10 mouse cellular contexts compared by ENCODE assay signal in genomic region chr7:45759400-45759799, GRCm38 (mm10). TPM values are rescaled to one million over a fixed set of nuclear protein-coding genes. Genes with fewer than 3 reads are reported as not detected.
DNase-seq lines count a peak whose midpoint lies in the region; ATAC-seq lines count a peak whose summit lies in the region.
"Had no signal": no experiment of that assay in that cellular context is flagged by ENCODE, and none has a peak within 500 bp of the region (broad histone marks: within the 10 kb centered on the region; RNA-seq: fewer than 3 reads in every experiment).

No protein-coding gene starts in this region.

- peak overlapping the region; percentile 2; the same call in 1 of the 2 replicates for H3K4me3 ChIP-seq in forebrain, embryonic 11.5 days (ENCODE audit: low read depth, low read length)
- H3K4me3 ChIP-seq in forebrain, embryonic 16.5 days (replicated peaks; ENCODE audit: low read length), result no peak overlapping the region
- H3K4me3 ChIP-seq in hindbrain, embryonic 10.5 days, result peak overlapping the region; percentile 43
- H3K4me3 ChIP-seq in limb, embryonic 11.5 days (ENCODE audit: low read depth, low read length), result peak overlapping the region; percentile 26
- peak overlapping the region; percentile 23; the same call in 1 of the 2 replicates for H3K4me3 ChIP-seq in midbrain, embryonic 12.5 days

- H3K9me3 ChIP-seq in forebrain, embryonic 11.5 days (ENCODE audit: control insufficient read depth, low read length), result no peaks in the 10 kb centered on the region
- H3K9me3 ChIP-seq in forebrain, embryonic 16.5 days (ENCODE audit: control insufficient read depth, low read length), result no peaks in the 10 kb centered on the region
- H3K9me3 ChIP-seq in hindbrain, embryonic 10.5 days, result no peaks in the 10 kb centered on the region
- no peaks in the 10 kb centered on the region for H3K9me3 ChIP-seq in limb, embryonic 11.5 days (ENCODE audit: control insufficient read depth, low read length)
- H3K9me3 ChIP-seq in midbrain, embryonic 12.5 days, result no peaks in the 10 kb centered on the region

- ATAC-seq in forebrain, embryonic 11.5 days (replicated peaks; ENCODE audit: low FRiP score), result no peak
- ATAC-seq in forebrain, embryonic 16.5 days, result no peak
- no peak for ATAC-seq in limb, embryonic 11.5 days (ENCODE audit: insufficient number of reproducible peaks, low FRiP score, low TSS enrichment, low read depth)
- ATAC-seq in midbrain, embryonic 12.5 days (ENCODE audit: low FRiP score, low read depth), result no peak

- peak overlapping the region; percentile 23; the same call in 1 of the 2 replicates for H3K9ac ChIP-seq in forebrain, embryonic 11.5 days (ENCODE audit: low read length)
- no peak overlapping the region for H3K9ac ChIP-seq in forebrain, embryonic 16.5 days (replicated peaks; ENCODE audit: low read depth, low read length)
- peak overlapping the region; percentile 47; the same call in 1 of the 2 replicates for H3K9ac ChIP-seq in limb, embryonic 11.5 days (ENCODE audit: low read length)
- no peak overlapping the region for H3K9ac ChIP-seq in midbrain, embryonic 12.5 days (replicated peaks)

- peak overlapping the region; percentile 32; the same call in 1 of the 2 replicates for H3K4me2 ChIP-seq in forebrain, embryonic 11.5 days (ENCODE audit: low read depth, low read length, severe bottlenecking)
- H3K4me2 ChIP-seq in forebrain, embryonic 16.5 days (ENCODE audit: low read length), result no peak overlapping the region
- H3K4me2 ChIP-seq in limb, embryonic 11.5 days (ENCODE audit: low read depth, severe bottlenecking), result peak overlapping the region; percentile 54
- H3K4me2 ChIP-seq in midbrain, embryonic 12.5 days (replicated peaks), result peak overlapping the region; percentile 44

- no peak overlapping the region for H3K27ac ChIP-seq in forebrain, embryonic 11.5 days (ENCODE audit: low read depth, low read length)
- no peak overlapping the region for H3K27ac ChIP-seq in forebrain, embryonic 16.5 days (ENCODE audit: low read length)
- peak overlapping the region; percentile 66 for H3K27ac ChIP-seq in hindbrain, embryonic 10.5 days
- no peak overlapping the region for H3K27ac ChIP-seq in limb, embryonic 11.5 days (replicated peaks; ENCODE audit: low read depth, low read length)
- no peak overlapping the region for H3K27ac ChIP-seq in midbrain, embryonic 12.5 days (replicated peaks)

- no peaks in the 10 kb centered on the region for H3K36me3 ChIP-seq in forebrain, embryonic 11.5 days (ENCODE audit: control insufficient read depth, insufficient read depth, low read length)
- no peaks in the 10 kb centered on the region for H3K36me3 ChIP-seq in forebrain, embryonic 16.5 days (ENCODE audit: control insufficient read depth, insufficient read depth)
- no peaks in the 10 kb centered on the region for H3K36me3 ChIP-seq in hindbrain, embryonic 10.5 days
- no peaks in the 10 kb centered on the region for H3K36me3 ChIP-seq in limb, embryonic 11.5 days (ENCODE audit: control insufficient read depth, insufficient read depth, low read length)
- H3K36me3 ChIP-seq in midbrain, embryonic 12.5 days, result no peaks in the 10 kb centered on the region

- 13% methylated on average over 25 of the region's 27 CpGs for WGBS in forebrain, embryonic 11.5 days
- 7% methylated on average over 26 of the region's 27 CpGs for WGBS in forebrain, embryonic 16.5 days
- WGBS in hindbrain, embryonic 10.5 days, result 5% methylated on average over 27 of the region's 27 CpGs
- 7% methylated on average over 27 of the region's 27 CpGs for WGBS in limb, embryonic 11.5 days
- 9% methylated on average over 26 of the region's 27 CpGs for WGBS in midbrain, embryonic 12.5 days

- DNase-seq in forebrain, embryonic 11.5 days (ENCODE audit: low spot score), result peak; percentile 55
- peak; percentile 21 for DNase-seq in hindbrain, embryonic 10.5 days (ENCODE audit: low spot score)
- peak; percentile 48 for DNase-seq in limb, embryonic 11.5 days (ENCODE audit: low spot score)
- peak; percentile 39 for DNase-seq in urinary bladder, postnatal 25 days (ENCODE audit: low spot score)
- DNase-seq in adrenal gland, adult 18-20 months (ENCODE audit: low spot score in 2 of 2), result no peak
- no peak for DNase-seq in cerebellum, postnatal 14 days

- H3K4me1 ChIP-seq in forebrain, embryonic 11.5 days (replicated peaks; ENCODE audit: control insufficient read depth, insufficient read depth, low read length), result 0 out of 2 replicates have a peak, but pooled peaks cover 3% of the 10 kb centered on the region
- H3K4me1 ChIP-seq in forebrain, embryonic 16.5 days (replicated peaks; ENCODE audit: control insufficient read depth, insufficient read depth, low read length), result no peaks in the 10 kb centered on the region
- H3K4me1 ChIP-seq in hindbrain, embryonic 10.5 days (replicated peaks), result peaks cover 13% of the 10 kb centered on the region
- peaks cover 4% of the 10 kb centered on the region; the same call in 1 of the 2 replicates for H3K4me1 ChIP-seq in limb, embryonic 11.5 days (ENCODE audit: control insufficient read depth, insufficient read depth, low read length)
- peaks cover 6% of the 10 kb centered on the region; the same call in 1 of the 2 replicates for H3K4me1 ChIP-seq in midbrain, embryonic 12.5 days

- peaks cover 9% of the 10 kb centered on the region for H3K27me3 ChIP-seq in forebrain, embryonic 11.5 days (ENCODE audit: control insufficient read depth, insufficient read depth, low read length)
- H3K27me3 ChIP-seq in forebrain, embryonic 16.5 days (replicated peaks; ENCODE audit: control insufficient read depth, insufficient read depth, low read length), result peaks cover 18% of the 10 kb centered on the region
- peaks cover 34% of the 10 kb centered on the region for H3K27me3 ChIP-seq in hindbrain, embryonic 10.5 days (ENCODE audit: insufficient read depth, poor library complexity, severe bottlenecking)
- H3K27me3 ChIP-seq in limb, embryonic 11.5 days (ENCODE audit: control insufficient read depth, insufficient read depth, low read length), result peaks cover 21% of the 10 kb centered on the region
- H3K27me3 ChIP-seq in midbrain, embryonic 12.5 days, result peaks cover 31% of the 10 kb centered on the region

RNA-seq across cellular contexts. Expression of gene Lmtk3, which starts 24.1 kb away (rescaled TPM):
- 5.2 and 6.6 TPM in 2 replicates for polyA plus RNA-seq in forebrain, embryonic 11.5 days (2014; fragmentation: Nextera tagmentation; extraction: Ambion mirVana)
- polyA plus RNA-seq in forebrain, embryonic 16.5 days (2015; fragmentation: Nextera tagmentation; extraction: Ambion mirVana), result 18.9 and 26.4 TPM in 2 replicates
- 2.3 and 5.4 TPM in 2 replicates for polyA plus RNA-seq in hindbrain, embryonic 10.5 days (2016; fragmentation: Nextera tagmentation; extraction: Ambion mirVana)
- 3.6 and 4.6 TPM in 2 replicates for polyA plus RNA-seq in limb, embryonic 11.5 days (2014; fragmentation: Nextera tagmentation; extraction: Ambion mirVana)
- polyA plus RNA-seq in midbrain, embryonic 12.5 days (2016; fragmentation: Nextera tagmentation; extraction: Ambion mirVana), result 10.6 and 11.1 TPM in 2 replicates
- 1 to 10 TPM; 6.2 to 8.4 TPM for total RNA-seq in adrenal gland, adult 18-20 months (2021)
- total RNA-seq: common myeloid progenitor, adult 5-6 weeks had no signal

RNA-seq across cellular contexts. Expression of gene Sult2b1, which starts 25.1 kb away (rescaled TPM):
- 1.4 and 1.6 TPM in 2 replicates for polyA plus RNA-seq in forebrain, embryonic 11.5 days (2014; fragmentation: Nextera tagmentation; extraction: Ambion mirVana)
- 5.5 and 7.1 TPM in 2 replicates for polyA plus RNA-seq in forebrain, embryonic 16.5 days (2015; fragmentation: Nextera tagmentation; extraction: Ambion mirVana)
- polyA plus RNA-seq in hindbrain, embryonic 10.5 days (2016; fragmentation: Nextera tagmentation; extraction: Ambion mirVana), result 1.7 and 2.2 TPM in 2 replicates
- 0.77 and 3.2 TPM in 2 replicates for polyA plus RNA-seq in limb, embryonic 11.5 days (2014; fragmentation: Nextera tagmentation; extraction: Ambion mirVana)
- polyA plus RNA-seq in midbrain, embryonic 12.5 days (2016; fragmentation: Nextera tagmentation; extraction: Ambion mirVana), result 1.5 and 2.2 TPM in 2 replicates
- 1 to 10 TPM in 1 of 2 experiments, under 1 TPM in 1; 0.77 to 1.1 TPM for total RNA-seq in adrenal gland, adult 18-20 months (2021)

RNA-seq across cellular contexts. Expression of gene Spaca4, which starts 33.8 kb away (rescaled TPM):
- polyA plus RNA-seq in forebrain, embryonic 11.5 days (2014; fragmentation: Nextera tagmentation; extraction: Ambion mirVana), result not detected in 2 replicates
- not detected in 2 replicates for polyA plus RNA-seq in forebrain, embryonic 16.5 days (2015; fragmentation: Nextera tagmentation; extraction: Ambion mirVana)
- not detected in 2 replicates for polyA plus RNA-seq in hindbrain, embryonic 10.5 days (2016; fragmentation: Nextera tagmentation; extraction: Ambion mirVana)
- not detected in 2 replicates for polyA plus RNA-seq in limb, embryonic 11.5 days (2014; fragmentation: Nextera tagmentation; extraction: Ambion mirVana)
- not detected in 2 replicates for polyA plus RNA-seq in midbrain, embryonic 12.5 days (2016; fragmentation: Nextera tagmentation; extraction: Ambion mirVana)
- total RNA-seq in adrenal gland, adult 18-20 months (2021), result not detected
- total RNA-seq: CH12.LX; common myeloid progenitor, adult 5-6 weeks had no signal

RNA-seq across cellular contexts. Expression of gene Fam83e, which starts 38.4 kb away (rescaled TPM):
- polyA plus RNA-seq in forebrain, embryonic 11.5 days (2014; fragmentation: Nextera tagmentation; extraction: Ambion mirVana), result 0.80 and 1.2 TPM in 2 replicates
- 0.60 and 1.1 TPM in 2 replicates for polyA plus RNA-seq in forebrain, embryonic 16.5 days (2015; fragmentation: Nextera tagmentation; extraction: Ambion mirVana)
- 1.6 and 1.8 TPM in 2 replicates for polyA plus RNA-seq in hindbrain, embryonic 10.5 days (2016; fragmentation: Nextera tagmentation; extraction: Ambion mirVana)
- 0.65 and 0.82 TPM in 2 replicates for polyA plus RNA-seq in limb, embryonic 11.5 days (2014; fragmentation: Nextera tagmentation; extraction: Ambion mirVana)
- 1.3 and 1.6 TPM in 2 replicates for polyA plus RNA-seq in midbrain, embryonic 12.5 days (2016; fragmentation: Nextera tagmentation; extraction: Ambion mirVana)
- under 1 TPM; 0.30 to 0.35 TPM for total RNA-seq in adrenal gland, adult 18-20 months (2021)

RNA-seq across cellular contexts. Expression of gene Sphk2, which starts 41.6 kb away (rescaled TPM):
- 27.0 and 27.9 TPM in 2 replicates for polyA plus RNA-seq in forebrain, embryonic 11.5 days (2014; fragmentation: Nextera tagmentation; extraction: Ambion mirVana)
- polyA plus RNA-seq in forebrain, embryonic 16.5 days (2015; fragmentation: Nextera tagmentation; extraction: Ambion mirVana), result 29.9 and 31.1 TPM in 2 replicates
- 33.6 and 35.5 TPM in 2 replicates for polyA plus RNA-seq in hindbrain, embryonic 10.5 days (2016; fragmentation: Nextera tagmentation; extraction: Ambion mirVana)
- 28.4 and 28.5 TPM in 2 replicates for polyA plus RNA-seq in limb, embryonic 11.5 days (2014; fragmentation: Nextera tagmentation; extraction: Ambion mirVana)
- polyA plus RNA-seq in midbrain, embryonic 12.5 days (2016; fragmentation: Nextera tagmentation; extraction: Ambion mirVana), result 24.0 and 25.8 TPM in 2 replicates
- total RNA-seq in adrenal gland, adult 18-20 months (2021), result 10 to 100 TPM; 37.7 to 42.0 TPM

Comparison
In these comparisons a context has a peak if more than half of its experiments do, and no peak if none do; other contexts are left out.
1. H3K9ac ChIP-seq: peak in forebrain, embryonic 11.5 days (single experiment) and limb, embryonic 11.5 days (single experiment); none in forebrain, embryonic 16.5 days (single experiment) and midbrain, embryonic 12.5 days (single experiment).
2. DNase-seq: peak in forebrain, embryonic 11.5 days (single experiment), hindbrain, embryonic 10.5 days (single experiment), limb, embryonic 11.5 days (single experiment) and urinary bladder, postnatal 25 days (single experiment); none in adrenal gland, adult 18-20 months (0 of 2) and cerebellum, postnatal 14 days (0 of 2).